Mouse (Mus musculus): ENCODE measurements around the gene Hddc3. TPM values are rescaled to one million over a fixed set of nuclear protein-coding genes. Genes with fewer than 3 reads are reported as not detected.

The Hddc3 gene
- total RNA-seq, 2 experiments from 2014 or later = 47.1 to 50.5 TPM

DNA sequence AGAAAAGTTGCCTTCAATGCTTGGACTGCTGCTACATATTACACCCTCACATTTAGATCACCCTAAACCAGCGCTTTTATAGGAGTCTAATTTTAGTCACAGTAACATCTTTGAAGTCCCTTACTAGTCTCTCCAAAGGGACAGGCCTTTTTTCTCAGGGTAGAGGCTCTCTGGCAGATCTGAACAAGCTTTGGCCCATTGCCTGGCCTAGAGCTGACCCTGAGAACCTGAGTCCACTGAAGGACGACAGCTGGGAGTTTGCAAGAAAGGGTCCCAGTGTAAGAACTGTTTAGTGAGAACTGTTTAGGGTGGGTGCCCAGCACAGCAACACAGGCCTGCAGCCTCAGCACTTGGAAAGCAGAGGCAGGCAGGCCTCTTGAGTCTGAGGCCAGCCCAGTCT is 22.9 kb downstream of the Hddc3 start:
- no peak for DNase-seq (ENCODE audit: low spot score in 2 of 2)
- intact Hi-C loops (cut with DNase I) = no loop called here

DNA sequence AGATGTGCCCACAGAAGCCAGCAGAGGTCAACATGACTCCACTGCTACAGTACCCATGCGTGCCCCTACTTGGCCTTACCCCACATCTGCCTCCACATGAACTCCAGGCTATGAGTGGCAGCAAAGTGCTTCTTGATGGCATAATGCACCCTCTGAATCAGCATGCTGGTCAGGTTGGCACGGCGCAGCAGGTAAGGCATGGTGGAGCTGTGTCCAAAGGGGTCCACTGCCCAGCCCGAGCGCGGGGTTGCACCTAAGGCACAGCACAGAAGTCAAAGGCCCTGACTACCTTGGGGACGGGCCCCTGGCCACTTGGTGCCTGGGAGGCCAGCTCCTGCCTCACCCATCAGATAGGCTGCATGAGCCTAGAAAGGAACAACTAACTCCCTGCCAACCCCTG is 24.3 kb downstream of the Hddc3 start:
- DNase-seq (ENCODE audit: low spot score in 2 of 2) = no peak
- intact Hi-C loops (cut with DNase I) = no loop called here

DNA sequence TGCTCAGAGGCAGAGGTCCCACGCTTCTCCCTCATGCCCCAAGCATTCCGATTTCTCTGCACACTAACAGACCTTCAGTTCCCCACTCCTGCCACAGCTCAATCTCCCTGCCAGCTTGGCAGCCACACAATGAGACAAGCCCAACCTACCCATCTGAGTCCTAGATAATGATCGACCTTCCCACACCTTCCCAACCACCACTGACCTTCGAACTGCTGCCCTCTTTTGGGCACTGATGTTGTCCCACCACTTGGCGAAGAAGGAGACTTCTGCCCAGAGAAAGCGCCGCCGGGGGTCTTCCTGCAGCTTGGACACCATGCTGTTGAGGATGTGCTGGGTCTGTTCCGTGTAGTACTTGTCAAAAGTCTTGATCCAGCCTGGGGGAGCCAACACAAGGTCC is 25.1 kb downstream of the Hddc3 start:
- intact Hi-C loops (cut with DNase I) = no loop called here
- DNase-seq (ENCODE audit: low spot score in 2 of 2) = no peak

DNA sequence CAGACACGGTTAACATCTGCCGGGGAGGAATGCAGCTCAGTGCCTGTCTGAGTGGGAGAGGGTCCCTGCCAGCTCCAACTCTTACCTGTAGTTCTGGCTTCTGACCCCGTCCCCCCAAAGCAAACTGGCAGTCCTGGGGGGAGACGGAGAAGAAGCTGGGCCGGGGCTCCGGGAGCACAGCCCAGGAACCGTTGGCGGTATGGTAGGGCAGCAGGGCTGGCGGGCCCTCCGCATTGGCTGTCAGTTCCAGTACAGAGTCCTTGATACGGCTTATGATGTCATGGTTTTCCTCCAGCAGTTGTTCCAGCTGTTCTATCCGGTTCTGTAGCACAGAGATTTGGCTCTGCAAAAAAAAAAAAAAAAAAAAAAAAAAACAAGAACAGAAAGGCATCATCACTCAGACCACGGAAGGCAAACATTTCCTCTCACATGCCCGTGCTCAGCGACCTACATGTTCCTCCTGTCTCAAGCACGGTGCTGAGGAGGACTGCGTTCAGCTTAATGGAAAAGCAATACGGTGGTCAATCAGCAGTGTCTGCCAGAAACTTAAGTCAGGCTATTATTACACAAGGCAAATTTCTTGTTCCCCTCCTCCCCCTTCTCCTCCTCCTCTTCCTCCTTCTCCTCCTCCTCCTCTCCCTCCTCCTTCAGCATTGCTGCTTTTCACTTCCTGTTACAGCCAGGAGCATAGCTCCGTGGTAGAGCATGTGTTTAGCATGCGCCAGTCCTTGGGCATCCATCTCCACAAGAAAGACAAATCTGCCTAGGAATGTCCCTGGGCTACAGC is 25.9 kb downstream of the Hddc3 start:
- no peak for DNase-seq (ENCODE audit: low spot score in 2 of 2)
- intact Hi-C loops (cut with DNase I) = no loop called here

DNA sequence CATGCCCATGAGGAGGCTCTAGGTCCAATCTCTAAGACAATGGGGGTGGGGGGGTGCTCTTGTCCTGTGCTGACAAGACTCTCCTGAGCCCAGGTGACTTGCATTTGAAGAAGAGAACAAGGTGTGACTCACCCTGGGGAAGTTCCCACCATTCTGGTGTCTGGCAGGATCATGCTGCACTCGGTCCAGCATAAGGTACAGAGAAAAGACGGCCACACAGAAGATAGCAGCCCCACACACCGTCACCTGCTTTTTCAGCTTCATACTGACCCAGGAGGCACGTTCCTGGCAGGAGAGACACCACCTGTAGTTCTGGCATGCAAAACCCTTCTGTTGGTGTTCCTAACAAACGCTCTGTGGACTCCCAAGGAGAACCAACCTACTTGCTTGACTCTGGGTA is 26.6 kb downstream of the Hddc3 start:
- DNase-seq (ENCODE audit: low spot score in 2 of 2) = no peak
- intact Hi-C loops (cut with DNase I) = no loop called here

DNA sequence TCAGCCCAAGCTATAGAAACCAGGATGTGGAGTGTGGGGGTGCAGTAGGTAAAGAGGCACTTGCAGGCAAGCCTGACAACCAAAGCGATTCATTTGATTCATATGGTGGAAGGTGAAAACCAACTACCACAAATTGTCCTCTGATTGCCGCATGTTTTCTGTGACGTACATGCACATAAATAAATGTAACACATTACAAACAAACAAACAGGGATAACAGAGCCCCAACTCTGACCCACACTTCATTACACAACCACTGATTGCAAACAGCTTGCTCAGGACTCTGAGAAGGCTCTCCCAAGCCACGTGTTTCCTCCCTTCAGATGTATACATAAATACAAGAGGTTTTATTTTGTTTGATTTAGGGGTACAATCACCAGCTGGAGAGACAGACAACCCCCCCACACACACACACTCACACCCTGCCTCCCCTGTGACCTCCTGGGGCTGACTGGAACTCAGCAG is 27.1 kb downstream of the Hddc3 start:
- intact Hi-C loops (cut with DNase I) = loop anchor here (1.0 kb wide), 1 partner anchor 27 kb away; the partner anchor contains the start of gene Hddc3
- DNase-seq (ENCODE audit: low spot score in 2 of 2) = no peak

DNA sequence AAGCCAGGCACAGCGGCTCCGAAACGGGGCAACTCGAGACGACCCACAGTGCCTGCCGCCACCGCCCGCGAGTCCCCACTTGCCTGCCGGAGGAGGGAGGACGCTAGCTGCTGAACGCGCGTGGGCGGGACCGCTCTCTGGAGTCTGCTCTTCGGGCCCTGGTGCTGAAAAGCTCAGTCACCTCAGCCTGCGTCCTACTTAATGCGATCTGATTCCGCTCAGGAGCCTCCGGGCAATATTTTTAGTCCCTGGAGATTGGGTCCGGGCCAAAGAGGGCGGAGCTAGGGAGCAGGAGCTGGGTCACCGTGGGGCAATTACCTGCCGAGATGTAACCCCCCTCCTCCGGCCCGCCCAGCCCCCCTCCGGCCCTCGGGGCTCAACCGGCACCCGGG is 27.7 kb downstream of the Hddc3 start:
- DNase-seq (ENCODE audit: low spot score in 2 of 2) = peak; percentile 82 to 87
- intact Hi-C loops (cut with DNase I) = loop anchor here (1.0 kb wide), 1 partner anchor 27 kb away; the partner anchor contains the start of gene Hddc3

DNA sequence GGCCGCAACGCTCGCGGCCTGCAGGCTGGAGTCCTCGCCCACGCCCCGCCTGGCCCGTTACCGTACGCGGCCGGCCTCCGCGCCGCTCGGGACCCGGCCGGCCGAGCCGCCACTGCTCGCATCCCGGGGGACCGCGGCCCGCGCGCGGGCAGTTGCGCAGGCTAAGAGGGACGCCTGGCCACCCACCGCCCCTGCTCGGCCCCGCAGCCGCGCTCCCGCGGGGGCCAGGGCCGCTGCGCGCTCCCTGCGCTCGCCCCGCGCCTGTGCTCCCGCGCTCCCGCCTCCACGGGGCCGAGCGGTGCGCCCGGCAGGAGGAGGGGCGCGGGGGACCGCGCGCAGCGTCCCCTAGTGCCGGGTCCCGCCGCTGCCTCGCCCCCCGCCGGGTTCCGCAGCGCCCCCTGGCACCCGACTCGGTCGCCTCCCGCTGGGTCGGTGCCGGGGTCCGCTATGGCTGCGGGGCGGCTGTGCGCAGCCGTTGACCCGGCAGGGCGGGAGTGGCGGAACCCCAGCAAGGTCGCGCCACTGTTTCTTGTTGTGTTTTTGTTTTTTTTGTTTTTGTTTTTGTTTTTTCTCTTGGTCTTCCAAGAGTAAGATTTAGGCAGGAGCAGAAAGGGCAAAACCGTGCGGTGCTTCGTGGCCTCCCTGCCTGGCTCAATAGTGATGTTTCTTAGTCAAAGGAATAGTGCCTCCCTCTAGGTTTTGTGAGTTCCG is 28.3 kb downstream of the Hddc3 start, which contains the start of gene Man2a2:
Gene Man2a2, minus strand, starts transcription at position 335 of the 711 bp plus-strand sequence.
- DNase-seq (ENCODE audit: low spot score in 2 of 2) = peak; percentile 57 to 82
- intact Hi-C loops (cut with DNase I) = no loop called here

DNA sequence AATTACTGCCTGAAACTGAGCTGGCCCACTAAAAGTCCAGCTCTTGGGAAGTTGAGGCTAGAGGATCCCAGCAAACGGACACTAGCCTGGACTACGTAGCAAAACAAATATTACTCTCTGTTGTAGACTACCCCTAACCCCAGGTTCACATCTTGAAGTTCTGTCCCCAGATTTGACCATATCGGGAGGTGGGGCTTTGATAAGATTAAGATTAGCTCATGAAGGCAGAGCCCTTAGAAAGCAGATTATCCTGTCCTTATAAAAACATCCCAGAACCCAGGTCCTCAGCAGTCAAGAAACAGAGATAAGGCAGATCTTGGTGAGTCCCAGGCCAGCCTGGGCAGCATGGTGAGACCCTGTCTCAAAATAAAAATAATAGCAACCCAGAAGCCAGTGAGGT is 29.3 kb downstream of the Hddc3 start:
- no peak for DNase-seq (ENCODE audit: low spot score in 2 of 2)
- intact Hi-C loops (cut with DNase I) = loop anchor here (2.0 kb wide), 1 partner anchor 231 kb away; no protein-coding TSS in a partner anchor

DNA sequence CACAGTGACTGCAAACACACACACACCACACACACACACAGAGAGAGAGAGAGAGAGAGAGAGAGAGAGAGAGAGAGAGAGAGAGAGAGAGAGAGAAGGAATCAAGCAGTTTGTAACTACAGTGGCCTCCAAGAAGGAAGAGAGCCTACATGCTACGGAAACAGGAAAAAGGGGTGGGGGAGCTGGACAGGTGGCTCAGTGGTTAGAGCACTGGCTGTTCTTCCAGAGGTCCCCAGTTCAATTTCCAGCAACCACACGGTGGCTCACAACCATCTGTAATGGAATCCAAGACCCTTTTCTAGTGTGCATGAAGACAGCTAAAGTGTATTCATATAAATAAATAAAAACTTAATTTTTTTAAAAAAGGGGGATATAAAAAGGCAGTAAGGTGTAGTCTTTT is 29.8 kb downstream of the Hddc3 start:
- DNase-seq (ENCODE audit: low spot score in 2 of 2) = no peak
- intact Hi-C loops (cut with DNase I) = loop anchor here (2.0 kb wide), 1 partner anchor 232 kb away; no protein-coding TSS in a partner anchor

DNA sequence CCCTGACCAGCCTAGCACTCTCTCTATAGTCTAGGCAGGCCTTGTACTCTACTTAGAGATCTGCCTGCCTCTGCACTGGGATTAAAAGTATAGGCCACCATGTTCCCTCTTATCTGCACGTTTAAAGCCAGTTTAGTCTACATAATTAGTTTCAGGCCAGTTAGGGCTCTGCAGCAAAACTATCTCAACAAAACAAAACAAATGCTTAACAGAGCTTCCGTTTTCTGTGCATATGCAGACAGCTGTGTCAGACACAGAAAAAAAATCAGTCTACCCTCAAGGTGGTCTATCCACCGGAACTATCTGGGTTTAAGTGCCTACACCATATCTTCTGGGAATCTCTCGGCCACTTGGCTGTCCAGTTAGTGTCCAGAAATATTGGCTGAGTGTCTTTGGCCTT is 30.4 kb downstream of the Hddc3 start:
- intact Hi-C loops (cut with DNase I) = loop anchor here (2.0 kb wide), 1 partner anchor 233 kb away; no protein-coding TSS in a partner anchor
- no peak for DNase-seq (ENCODE audit: low spot score in 2 of 2)

DNA sequence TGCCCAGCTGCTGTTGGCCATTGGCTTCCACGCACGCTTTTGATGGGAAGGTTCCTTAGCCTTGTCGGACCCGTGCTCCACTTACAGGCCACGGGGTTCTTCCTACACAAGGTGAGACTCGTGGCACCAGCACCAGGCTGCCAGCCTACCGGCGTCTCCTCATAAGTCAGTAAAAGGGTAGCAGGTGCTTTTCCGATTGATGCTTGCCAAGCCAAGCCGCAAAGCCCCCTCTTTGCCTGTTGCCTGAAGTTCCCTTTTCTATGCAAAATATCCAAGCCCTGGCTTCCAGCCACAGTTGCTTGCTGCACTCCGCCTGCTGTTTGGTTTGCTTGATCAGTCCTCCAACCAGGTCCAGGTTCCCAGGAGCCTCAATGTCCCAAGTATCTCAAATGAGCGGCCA is 30.9 kb downstream of the Hddc3 start:
- intact Hi-C loops (cut with DNase I) = loop anchor here (2.0 kb wide), 1 partner anchor 233 kb away; no protein-coding TSS in a partner anchor
- no peak for DNase-seq (ENCODE audit: low spot score in 2 of 2)

DNA sequence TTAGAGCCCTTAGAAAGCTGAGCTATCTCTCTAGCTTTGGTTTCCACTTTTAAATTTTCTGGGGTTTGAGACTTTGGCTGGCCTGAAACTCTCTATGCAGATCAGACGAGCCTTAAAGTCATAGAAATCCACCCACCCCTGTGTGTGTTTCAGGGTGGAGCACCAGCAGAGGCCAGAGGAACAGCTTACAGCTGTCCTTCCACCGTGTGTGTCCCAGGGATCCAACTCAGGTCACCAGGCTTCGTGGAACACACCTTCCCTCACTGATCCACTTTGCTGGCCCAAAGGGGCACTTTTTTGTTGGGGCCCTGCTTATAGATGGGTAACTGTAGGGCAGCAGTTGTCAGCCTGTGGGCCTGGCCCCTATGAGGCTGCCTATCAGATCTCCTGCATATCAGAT is 31.4 kb downstream of the Hddc3 start:
- no peak for DNase-seq (ENCODE audit: low spot score in 2 of 2)
- intact Hi-C loops (cut with DNase I) = no loop called here

DNA sequence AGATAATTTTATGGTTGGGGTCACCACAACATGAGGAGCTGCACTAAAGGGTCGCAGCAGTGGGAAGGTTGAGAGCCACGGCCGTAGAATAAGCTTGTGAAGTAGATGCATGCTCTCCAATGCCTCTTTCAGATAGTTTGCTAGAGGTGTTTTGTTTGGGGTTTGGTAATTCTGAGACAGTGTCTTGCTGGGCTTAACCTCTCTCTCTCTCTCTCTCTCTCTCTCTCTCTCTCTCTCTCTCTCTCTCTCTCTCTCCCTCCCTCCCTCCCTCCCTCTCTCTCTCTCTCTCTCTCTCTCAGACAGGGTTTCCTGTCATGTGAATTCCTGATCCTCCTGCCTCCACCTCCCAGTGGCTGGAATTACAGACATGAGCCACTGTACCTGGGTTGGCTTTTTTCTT is 31.8 kb downstream of the Hddc3 start:
- intact Hi-C loops (cut with DNase I) = no loop called here
- DNase-seq (ENCODE audit: low spot score in 2 of 2) = no peak

DNA sequence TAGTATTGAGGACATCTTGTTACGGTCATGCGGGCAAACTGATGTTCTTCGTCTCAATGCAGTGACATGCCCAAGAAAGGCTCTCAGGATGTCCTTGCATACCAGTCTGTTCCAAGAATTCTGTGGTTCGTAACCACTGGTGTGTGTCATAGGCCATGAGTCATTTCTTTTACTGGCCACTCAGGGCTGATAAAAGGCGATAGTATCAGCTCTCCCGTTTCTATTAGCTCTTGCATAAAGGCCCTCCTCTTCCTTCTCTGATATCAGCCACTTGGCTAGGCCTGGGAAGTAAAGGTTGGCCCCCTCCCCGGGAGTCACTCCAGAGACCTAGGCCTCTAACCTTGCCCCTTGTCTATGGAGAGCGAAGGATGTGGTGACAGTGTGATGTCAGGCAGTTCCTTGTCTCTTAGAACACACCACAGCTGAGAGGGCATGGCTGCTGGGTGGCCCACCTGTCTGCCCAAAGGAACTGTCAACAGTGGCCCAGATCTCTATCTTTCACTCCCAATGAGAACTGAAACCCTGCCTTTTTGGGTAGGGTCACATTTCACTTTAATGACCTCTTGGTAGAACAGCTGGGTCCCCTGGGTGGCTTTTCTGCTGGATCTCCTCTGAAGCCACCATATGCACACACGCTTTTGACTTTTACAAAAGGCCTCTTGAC is 32.6 kb downstream of the Hddc3 start:
- intact Hi-C loops (cut with DNase I) = no loop called here
- no peak for DNase-seq (ENCODE audit: low spot score in 2 of 2)

DNA sequence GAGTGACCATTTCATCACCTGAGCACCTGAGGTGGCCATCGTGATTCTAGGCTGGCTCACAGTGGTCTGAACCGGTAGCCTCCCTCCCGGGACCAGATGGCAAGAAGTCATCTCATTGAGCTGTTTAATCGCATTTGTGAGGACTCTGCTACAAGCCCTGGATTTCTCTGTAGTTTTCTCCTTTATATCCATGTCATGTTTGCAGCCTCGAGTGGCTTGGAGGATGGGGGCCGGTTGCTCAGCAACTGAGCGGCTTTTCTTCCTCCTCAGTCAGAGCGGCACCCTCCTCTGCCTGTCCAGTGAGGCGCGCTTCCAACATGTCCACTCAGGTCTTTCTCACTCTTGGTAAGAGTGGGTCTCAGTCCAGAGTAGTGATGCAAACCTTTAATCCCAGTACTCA is 33.3 kb downstream of the Hddc3 start:
- DNase-seq (ENCODE audit: low spot score in 2 of 2) = no peak
- intact Hi-C loops (cut with DNase I) = no loop called here

DNA sequence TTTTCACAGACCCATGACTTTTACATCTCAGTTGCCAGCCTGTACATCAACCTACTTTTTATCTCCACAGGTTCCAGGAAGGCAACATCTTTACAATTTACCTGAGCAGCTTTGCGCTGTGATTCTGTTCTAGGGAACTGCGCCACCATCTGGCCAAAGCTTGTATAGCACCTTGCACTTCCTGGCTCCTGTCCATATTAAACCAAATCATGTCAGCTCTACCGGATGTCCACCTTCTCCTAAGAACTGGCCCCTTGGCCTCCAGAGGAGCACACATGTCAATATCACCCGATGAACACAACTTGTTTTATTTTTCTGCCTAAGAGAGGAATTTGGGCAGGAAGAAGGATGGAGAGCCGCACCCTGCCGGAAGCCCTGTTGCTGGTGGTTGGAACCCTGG is 34.6 kb downstream of the Hddc3 start:
- intact Hi-C loops (cut with DNase I) = no loop called here
- DNase-seq (ENCODE audit: low spot score in 2 of 2) = peak in 1 of 2 experiments; percentile 53

DNA sequence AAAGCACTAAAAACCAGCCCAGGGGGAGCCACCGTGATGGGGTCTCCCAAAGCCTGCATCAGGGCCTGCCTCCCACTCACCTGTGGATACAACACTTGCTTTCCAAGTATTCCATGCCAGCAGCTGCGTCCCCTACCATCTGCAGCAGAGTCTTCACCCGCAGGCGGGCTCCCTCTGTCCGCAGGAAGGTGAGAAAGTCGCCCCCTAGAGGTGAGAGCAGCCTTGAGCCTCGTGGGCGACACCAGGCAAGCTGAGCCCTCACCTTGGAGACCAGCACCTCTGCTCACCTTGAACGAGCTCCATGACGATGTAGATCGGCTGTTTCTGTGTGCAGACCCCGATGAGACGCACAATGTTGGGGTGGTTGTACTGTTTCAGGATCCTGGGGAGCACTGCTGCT is 36.6 kb downstream of the Hddc3 start:
- intact Hi-C loops (cut with DNase I) = no loop called here

DNA sequence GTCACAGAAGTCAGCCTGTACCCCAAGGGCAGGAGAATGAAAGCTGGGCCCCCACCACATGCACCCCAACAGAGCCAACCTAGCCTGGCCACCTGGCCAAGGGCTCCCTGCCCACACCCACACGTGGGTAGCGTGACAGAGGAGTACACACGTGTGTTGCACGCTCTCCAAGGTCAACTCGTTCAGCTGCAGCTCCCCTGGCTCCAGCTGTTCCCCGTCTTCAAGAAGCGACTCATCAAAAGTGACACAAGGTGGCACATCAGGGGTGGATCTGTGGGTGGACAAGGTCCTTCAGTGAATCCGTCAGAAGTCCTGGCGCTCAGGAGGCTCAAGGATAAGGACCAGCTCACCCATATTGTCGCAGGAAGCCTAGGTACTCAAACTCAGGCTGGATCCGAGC is 40.0 kb downstream of the Hddc3 start:
- intact Hi-C loops (cut with DNase I) = no loop called here

More for the DNA sequence above, 36.6 kb downstream of the Hddc3 start:
- no peak for DNase-seq (ENCODE audit: low spot score in 2 of 2)

More for the DNA sequence above, 40.0 kb downstream of the Hddc3 start:
- DNase-seq (ENCODE audit: low spot score in 2 of 2) = no peak
